Mouse (Mus musculus) G1E (cell line): ENCODE measurements around the gene Mmp11.

Experiments
- CTCF ChIP-seq: IDR thresholded peaks from 2 replicates; pipeline ENCODE4 v1.5.1; 2012; ENCODE audit warnings: low read depth, low read length, inconsistent platforms, mixed read lengths
- GATA1 ChIP-seq: IDR thresholded peaks from 2 replicates; pipeline ENCODE4 v1.6.1; 2012; ENCODE audit warnings: borderline replicate concordance, low read length, inconsistent platforms, mixed read lengths
- GATA2 ChIP-seq: IDR thresholded peaks from 2 replicates; pipeline ENCODE4 v1.6.1; 2012; ENCODE audit warnings: low read depth, low read length, inconsistent platforms, borderline replicate concordance
- TAL1 ChIP-seq: conservative IDR thresholded peaks from 2 replicates; pipeline ENCODE4 v1.6.1; 2012; ENCODE audit warnings: low read depth, low read length, inconsistent platforms, mixed read lengths

DNA sequence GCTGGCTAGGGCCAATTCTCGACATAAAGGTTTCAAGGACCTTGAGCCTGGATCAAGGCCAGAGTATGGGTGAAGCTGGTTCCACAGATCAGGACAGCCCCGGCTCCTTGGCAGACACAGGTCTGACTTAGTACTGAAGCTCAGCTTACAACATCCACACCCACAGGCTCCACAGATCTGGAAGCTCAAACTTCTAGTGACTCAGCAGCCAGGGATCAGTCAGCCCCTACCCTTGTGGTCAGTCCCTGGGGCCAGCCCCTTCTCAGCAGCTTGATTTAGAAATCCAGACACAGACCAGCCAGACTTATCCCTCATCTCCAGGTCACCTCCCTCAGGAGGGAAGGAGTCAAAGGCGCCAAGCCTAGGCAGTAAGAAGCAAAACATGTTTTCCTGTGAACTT, 37.5 kb downstream of the Mmp11 start:
- TF ChIP-seq CTCF (no peak), GATA1 (no peak), GATA2 (no peak), TAL1 (no peak)
